ENCODE assay signal across 8 mouse cellular contexts in the genomic region with DNA sequence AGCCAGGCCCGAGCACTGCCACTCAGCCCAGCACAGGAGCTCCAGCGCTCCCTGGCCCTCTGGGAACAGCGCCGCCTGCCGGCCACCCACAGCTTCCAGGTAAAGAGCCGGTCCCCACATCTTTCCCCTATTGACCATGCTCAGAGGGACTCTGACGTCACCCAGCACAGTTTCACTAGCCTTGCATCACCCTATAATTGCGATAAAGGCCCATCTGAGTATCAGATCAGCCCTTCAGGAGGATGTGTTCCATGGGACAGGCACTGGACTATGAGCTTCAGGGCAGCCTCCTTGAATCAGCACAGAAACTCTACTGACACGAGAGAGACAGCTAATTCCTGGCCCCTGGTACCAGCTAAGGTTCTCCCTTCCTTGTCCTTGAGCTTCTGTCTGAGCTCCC. TPM values are rescaled to one million over a fixed set of nuclear protein-coding genes. Genes with fewer than 3 reads are reported as not detected.
A peak's percentile ranks its signal among the peaks of the same experiment; 100 is the strongest.
DNase-seq lines count a peak whose midpoint lies in the region; ATAC-seq lines count a peak whose summit lies in the region.

No protein-coding gene starts in this region.

- H3K4me3 ChIP-seq in forebrain, embryonic 10.5 days, result peak overlapping the region; percentile 14; the same call in 1 of the 2 replicates
- H3K4me3 ChIP-seq in forebrain, embryonic 12.5 days (replicated peaks), result no peak overlapping the region
- no peak overlapping the region for H3K4me3 ChIP-seq in neural tube, embryonic 15.5 days (replicated peaks)

- H3K4me1 ChIP-seq in forebrain, embryonic 10.5 days, result peaks cover 65% of the 10 kb centered on the region
- peaks cover 40% of the 10 kb centered on the region for H3K4me1 ChIP-seq in forebrain, embryonic 12.5 days
- H3K4me1 ChIP-seq in neural tube, embryonic 15.5 days, result peaks cover 21% of the 10 kb centered on the region

- ATAC-seq in forebrain, embryonic 12.5 days (ENCODE audit: low FRiP score), result no peak
- ATAC-seq in neural tube, embryonic 15.5 days (ENCODE audit: low FRiP score), result no peak

- H3K27ac ChIP-seq in forebrain, embryonic 10.5 days, result no peak overlapping the region
- H3K27ac ChIP-seq in forebrain, embryonic 12.5 days, result no peak overlapping the region
- no peak overlapping the region for H3K27ac ChIP-seq in neural tube, embryonic 15.5 days (replicated peaks)

- 21% methylated on average over 9 of the region's 9 CpGs for WGBS in forebrain, embryonic 10.5 days
- 23% methylated on average over 9 of the region's 9 CpGs for WGBS in forebrain, embryonic 12.5 days
- WGBS in neural tube, embryonic 15.5 days, result 24% methylated on average over 9 of the region's 9 CpGs

- H3K27me3 ChIP-seq in forebrain, embryonic 10.5 days (ENCODE audit: poor library complexity, severe bottlenecking), result peaks cover 57% of the 10 kb centered on the region
- peaks cover 61% of the 10 kb centered on the region for H3K27me3 ChIP-seq in forebrain, embryonic 12.5 days
- peaks cover 56% of the 10 kb centered on the region for H3K27me3 ChIP-seq in neural tube, embryonic 15.5 days (replicated peaks)

- H3K9ac ChIP-seq in forebrain, embryonic 12.5 days, result no peak overlapping the region
- no peak overlapping the region for H3K9ac ChIP-seq in neural tube, embryonic 15.5 days (replicated peaks)

- peaks cover 10% of the 10 kb centered on the region for H3K36me3 ChIP-seq in forebrain, embryonic 10.5 days (replicated peaks)
- H3K36me3 ChIP-seq in forebrain, embryonic 12.5 days (replicated peaks), result peaks cover 9% of the 10 kb centered on the region
- H3K36me3 ChIP-seq in neural tube, embryonic 15.5 days, result peaks cover 2% of the 10 kb centered on the region; the same call in 1 of the 2 replicates

- no peaks in the 10 kb centered on the region for H3K9me3 ChIP-seq in forebrain, embryonic 10.5 days
- no peaks in the 10 kb centered on the region for H3K9me3 ChIP-seq in forebrain, embryonic 12.5 days
- no peaks in the 10 kb centered on the region for H3K9me3 ChIP-seq in neural tube, embryonic 15.5 days (replicated peaks)

- H3K4me2 ChIP-seq in forebrain, embryonic 12.5 days, result no peak overlapping the region
- H3K4me2 ChIP-seq in neural tube, embryonic 15.5 days, result no peak overlapping the region

- peak; percentile 75 for DNase-seq in forebrain, embryonic 10.5 days (ENCODE audit: extremely low spot score, low spot score)
- DNase-seq in neural tube, embryonic 10.5 days (ENCODE audit: extremely low spot score, low spot score), result peak; percentile 74
- peak; percentile 73 for DNase-seq in brain, adult 2 months (ENCODE audit: low read depth, low spot score)
- DNase-seq in induced T-regulatory cell, adult 2 months (ENCODE audit: low read depth), result peak; percentile 71
- DNase-seq in lung, postnatal 4 days, result peak; percentile 61 to 72
- DNase-seq in frontal cortex, adult 2 months (ENCODE audit: extremely low spot score in 1 of 2, low spot score in 1 of 2), result no peak

RNA-seq across cellular contexts. Expression of gene Rin1, which starts 3.6 kb away (rescaled TPM):
- 2.7 and 3.7 TPM in 2 replicates for polyA plus RNA-seq in forebrain, embryonic 10.5 days (2016; fragmentation: Nextera tagmentation; extraction: Ambion mirVana)
- 0.87 and 1.6 TPM in 2 replicates for polyA plus RNA-seq in forebrain, embryonic 12.5 days (2016; fragmentation: Nextera tagmentation; extraction: Ambion mirVana)
- polyA plus RNA-seq in neural tube, embryonic 15.5 days (2015; fragmentation: Nextera tagmentation; extraction: Ambion mirVana), result 0.89 and 1.0 TPM in 2 replicates
- polyA plus RNA-seq in frontal cortex, adult 2 months (2012; rRNA removed), result 59.9 and 70.6 TPM in 2 replicates

RNA-seq across cellular contexts. Expression of gene Brms1, which starts 12.8 kb away (rescaled TPM):
- 83.0 and 84.2 TPM in 2 replicates for polyA plus RNA-seq in forebrain, embryonic 10.5 days (2016; fragmentation: Nextera tagmentation; extraction: Ambion mirVana)
- polyA plus RNA-seq in forebrain, embryonic 12.5 days (2016; fragmentation: Nextera tagmentation; extraction: Ambion mirVana), result 57.5 and 60.3 TPM in 2 replicates
- 21.6 and 32.6 TPM in 2 replicates for polyA plus RNA-seq in neural tube, embryonic 15.5 days (2015; fragmentation: Nextera tagmentation; extraction: Ambion mirVana)
- 32.4 and 32.5 TPM in 2 replicates for polyA plus RNA-seq in frontal cortex, adult 2 months (2012; rRNA removed)

RNA-seq across cellular contexts. Expression of gene Cd248, which starts 14.0 kb away (rescaled TPM):
- 15.9 and 17.6 TPM in 2 replicates for polyA plus RNA-seq in forebrain, embryonic 10.5 days (2016; fragmentation: Nextera tagmentation; extraction: Ambion mirVana)
- polyA plus RNA-seq in forebrain, embryonic 12.5 days (2016; fragmentation: Nextera tagmentation; extraction: Ambion mirVana), result 16.4 and 17.1 TPM in 2 replicates
- 19.9 and 27.4 TPM in 2 replicates for polyA plus RNA-seq in neural tube, embryonic 15.5 days (2015; fragmentation: Nextera tagmentation; extraction: Ambion mirVana)
- 5.2 and 5.7 TPM in 2 replicates for polyA plus RNA-seq in frontal cortex, adult 2 months (2012; rRNA removed)

RNA-seq across cellular contexts. Expression of gene AC124502.3, which starts 15.2 kb away (rescaled TPM):
- 2.8 and 3.6 TPM in 2 replicates for polyA plus RNA-seq in forebrain, embryonic 10.5 days (2016; fragmentation: Nextera tagmentation; extraction: Ambion mirVana)
- 2.5 and 3.4 TPM in 2 replicates for polyA plus RNA-seq in forebrain, embryonic 12.5 days (2016; fragmentation: Nextera tagmentation; extraction: Ambion mirVana)
- polyA plus RNA-seq in neural tube, embryonic 15.5 days (2015; fragmentation: Nextera tagmentation; extraction: Ambion mirVana), result 4.1 and 4.2 TPM in 2 replicates
- polyA plus RNA-seq in frontal cortex, adult 2 months (2012; rRNA removed), result 4.4 and 5.4 TPM in 2 replicates

RNA-seq across cellular contexts. Expression of gene B4gat1, which starts 15.3 kb away (rescaled TPM):
- polyA plus RNA-seq in forebrain, embryonic 10.5 days (2016; fragmentation: Nextera tagmentation; extraction: Ambion mirVana), result 36.2 and 38.4 TPM in 2 replicates
- 37.6 and 37.9 TPM in 2 replicates for polyA plus RNA-seq in forebrain, embryonic 12.5 days (2016; fragmentation: Nextera tagmentation; extraction: Ambion mirVana)
- polyA plus RNA-seq in neural tube, embryonic 15.5 days (2015; fragmentation: Nextera tagmentation; extraction: Ambion mirVana), result 103 and 113 TPM in 2 replicates
- 96.1 and 97.4 TPM in 2 replicates for polyA plus RNA-seq in frontal cortex, adult 2 months (2012; rRNA removed)

Comparison
In these comparisons a context has a peak if more than half of its experiments do, and no peak if none do; other contexts are left out.
1. DNase-seq: peak in forebrain, embryonic 10.5 days (single experiment), neural tube, embryonic 10.5 days (single experiment), brain, adult 2 months (single experiment), induced T-regulatory cell, adult 2 months (single experiment) and lung, postnatal 4 days (2 of 2); none in frontal cortex, adult 2 months (0 of 2).
2. RNA of gene Rin1, which starts 3.6 kb away (polyA plus RNA-seq): 59.9 to 70.6 TPM in frontal cortex, adult 2 months; 2.7 to 3.7 TPM in forebrain, embryonic 10.5 days, 0.87 to 1.6 TPM in forebrain, embryonic 12.5 days and 0.89 to 1.0 TPM in neural tube, embryonic 15.5 days; every median in the first group is over 10 times any median in the second.